Mouse (Mus musculus): Measurements from ENCODE around the gene Lysmd3. TPM values are rescaled to one million over a fixed set of nuclear protein-coding genes. Genes with fewer than 3 reads are reported as not detected.
"Not testable (repeated sequence)": the region's sequence is repeated elsewhere in the genome, so short reads cannot be mapped to it uniquely, and the experiment has no call there.

Gene Lysmd3
- total RNA-seq (2022): 10 to 100 TPM in 3 of 4 experiments, 1 to 10 TPM in 1; 8.2 to 14.3 (median 11.2) TPM

DNA sequence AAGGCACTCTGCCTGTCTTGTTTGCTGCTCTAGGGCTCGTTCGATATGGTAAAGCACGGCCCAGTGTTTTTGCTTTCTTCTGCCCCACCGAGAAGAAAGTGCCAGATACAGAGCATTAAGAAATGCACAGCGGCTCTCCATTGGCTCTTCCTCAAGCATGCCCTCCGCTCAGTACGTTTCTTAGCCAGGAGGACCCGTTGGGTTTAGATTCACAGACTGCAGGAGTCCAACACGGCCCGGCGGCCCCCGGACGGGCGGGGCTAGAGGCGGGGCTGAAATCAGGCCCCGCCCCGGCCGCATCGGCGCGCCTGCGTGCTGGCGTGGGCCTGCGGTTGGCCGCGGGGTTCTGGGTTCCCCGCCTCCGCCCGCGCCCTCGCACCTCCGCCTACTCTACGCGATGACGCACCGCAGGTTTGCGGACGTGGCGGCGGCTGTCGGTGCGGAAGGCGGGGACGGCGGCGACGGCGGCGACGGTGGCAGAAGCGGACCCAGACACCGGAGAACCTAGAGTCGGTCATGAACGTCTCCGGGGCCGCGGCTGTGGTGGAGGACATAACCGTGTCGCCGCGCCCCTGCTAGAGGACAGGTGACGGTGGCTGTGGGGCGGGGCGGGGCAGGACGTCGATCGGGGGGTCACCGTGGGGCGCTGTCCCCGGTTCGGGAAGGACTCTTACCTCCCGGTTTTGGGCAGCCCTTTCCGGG, at the start of gene Lysmd3:
Gene Lysmd3 (plus strand): TSS at position 313 of the 702 bp plus-strand sequence.
- peak; percentile 87 to 90 for DNase-seq (ENCODE audit: low spot score in 2 of 2)

DNA sequence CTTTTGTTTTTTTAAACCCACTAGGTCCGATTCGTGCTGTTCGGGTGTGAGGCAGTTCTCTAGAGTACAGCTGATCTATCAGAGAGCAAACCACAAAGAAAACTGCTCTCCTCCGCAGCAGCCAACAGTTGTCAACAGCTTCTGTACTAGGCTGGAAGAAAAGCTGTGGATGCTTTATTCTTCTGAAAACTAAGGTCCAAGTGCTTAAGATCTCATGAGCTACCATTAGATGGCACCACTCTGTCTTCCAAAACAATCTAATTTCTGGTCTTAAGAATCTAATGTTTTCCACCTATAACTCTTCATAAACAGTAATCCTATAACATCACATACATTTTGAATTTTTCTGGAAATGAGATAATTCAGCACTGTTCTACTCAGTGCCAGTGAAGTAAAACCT, 47.1 kb upstream of the Lysmd3 start:
- DNase-seq (ENCODE audit: low spot score in 2 of 2): no peak

DNA sequence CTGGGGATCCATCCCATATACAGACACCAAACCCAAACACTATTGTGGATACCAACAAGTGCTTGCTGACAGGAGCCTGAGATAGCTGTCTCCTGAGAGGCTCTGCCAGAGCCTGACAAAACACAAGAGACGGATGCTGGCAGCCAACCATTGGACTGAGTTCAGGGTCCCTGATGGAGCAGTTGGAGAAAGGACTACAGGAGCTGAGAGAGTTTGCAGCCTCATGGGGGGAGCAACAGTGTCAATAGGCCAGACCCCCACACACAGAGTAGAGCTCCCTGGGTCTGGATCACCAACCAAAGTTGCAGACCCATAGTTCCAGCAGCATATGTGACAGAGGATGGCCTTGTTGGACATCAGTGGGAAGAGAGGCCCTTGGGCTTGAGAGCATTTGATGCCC, 29.6 kb upstream of the Lysmd3 start:
- not testable (repeated sequence) for DNase-seq (ENCODE audit: low spot score in 2 of 2)

DNA sequence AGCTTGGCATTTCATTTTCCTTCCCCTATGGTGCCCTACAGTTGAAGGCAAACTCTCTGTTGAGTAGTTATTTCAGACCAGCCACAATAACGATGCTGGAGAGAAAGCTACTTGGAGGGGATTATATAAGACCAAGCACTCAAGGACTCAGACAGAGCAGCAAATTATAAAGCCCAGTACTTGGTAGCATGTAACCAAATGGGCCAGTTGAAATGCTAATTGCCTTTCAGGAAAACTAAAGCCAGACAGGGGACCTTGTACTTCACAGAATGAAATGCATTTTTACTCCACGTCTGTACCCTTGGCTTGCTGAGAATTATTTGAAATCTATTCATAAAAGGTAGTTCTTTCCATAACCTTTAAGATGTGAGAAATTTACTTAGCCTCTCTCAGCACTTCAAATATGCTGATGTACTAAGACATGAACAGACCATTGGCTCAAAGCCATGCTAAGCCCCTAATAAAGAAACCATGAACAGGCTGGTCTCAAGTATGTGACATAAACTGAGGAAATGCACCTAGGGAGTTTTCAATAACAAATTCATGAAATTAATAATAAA, 28.8 kb upstream of the Lysmd3 start:
- DNase-seq (ENCODE audit: low spot score in 2 of 2): no peak

DNA sequence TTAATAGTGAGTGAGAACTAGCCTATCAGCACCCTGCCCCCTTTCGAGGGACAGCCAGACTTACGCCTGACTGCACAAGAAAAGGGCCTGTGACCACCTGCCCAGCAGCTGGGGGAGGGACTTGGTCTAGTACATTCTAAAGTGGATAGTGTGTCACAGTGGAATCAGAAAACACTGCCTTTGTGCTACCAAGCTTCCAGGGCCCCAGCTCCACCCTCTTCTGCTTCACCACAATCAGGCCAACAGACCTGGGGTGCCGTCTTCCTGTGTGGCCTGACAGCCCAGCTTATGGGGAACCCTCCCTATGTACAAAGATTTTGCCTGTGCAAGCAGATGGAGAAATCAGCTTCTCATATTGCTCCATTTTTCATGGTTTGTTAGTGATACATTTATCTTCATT, 28.1 kb upstream of the Lysmd3 start:
- no peak for DNase-seq (ENCODE audit: low spot score in 2 of 2)

DNA sequence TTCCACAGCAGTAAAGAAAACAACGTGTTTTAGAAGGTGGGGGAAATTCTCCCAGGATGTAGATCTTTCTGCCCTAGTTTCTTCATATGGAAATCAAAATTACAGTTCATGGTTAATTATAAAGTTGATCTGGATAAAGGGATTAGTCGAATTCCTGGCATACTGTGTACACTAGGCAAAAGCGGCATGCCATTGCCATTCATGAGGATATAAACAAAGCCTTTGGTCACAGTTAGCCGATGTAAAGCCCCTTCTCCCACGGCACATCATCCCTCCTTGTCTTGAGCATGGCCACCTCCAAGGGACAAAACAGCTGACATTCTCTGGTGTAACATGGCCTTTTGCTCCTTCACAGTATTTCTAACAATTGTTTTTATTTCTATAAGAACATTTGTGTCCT, 26.9 kb upstream of the Lysmd3 start:
- no peak for DNase-seq (ENCODE audit: low spot score in 2 of 2)

DNA sequence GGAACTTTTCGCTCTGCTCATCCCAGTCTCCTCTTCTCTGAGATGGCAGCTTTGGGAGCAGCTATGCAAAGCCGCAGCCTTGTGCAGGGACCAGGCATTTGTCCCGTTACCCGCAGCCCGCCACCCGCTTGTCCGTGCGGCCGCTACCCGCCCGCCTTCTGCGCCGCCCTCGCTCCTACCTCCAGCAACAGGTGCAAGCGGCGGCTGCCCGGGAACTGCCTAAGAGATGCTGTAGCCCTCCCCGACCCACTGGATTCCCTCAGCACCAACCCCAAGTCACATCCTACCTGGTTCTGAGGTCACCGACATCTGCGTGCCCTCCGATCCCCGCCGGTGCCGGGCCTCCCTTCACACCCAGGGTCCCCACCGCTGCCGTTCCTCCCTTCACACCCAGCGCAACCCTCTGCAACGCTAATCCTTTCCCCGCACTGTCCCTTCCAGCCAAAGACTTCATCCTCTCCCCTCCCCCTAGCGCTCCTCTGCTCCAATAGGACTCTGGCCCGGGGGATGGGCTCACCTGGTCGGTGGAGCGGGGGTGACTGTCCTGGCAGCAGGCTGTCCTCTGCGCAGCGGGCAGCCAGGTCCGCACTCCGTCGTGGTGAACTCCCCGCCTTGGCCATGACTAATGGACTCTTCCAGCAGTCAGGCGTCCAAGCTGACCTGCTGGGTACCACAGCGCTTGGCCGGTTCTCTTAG, 24.6 kb upstream of the Lysmd3 start, which contains the start of gene Adgrv1:
Gene Adgrv1 (minus strand): TSS at position 435 of the 696 bp plus-strand sequence.
- peak; percentile 2 to 50 for DNase-seq (ENCODE audit: low spot score in 2 of 2)

DNA sequence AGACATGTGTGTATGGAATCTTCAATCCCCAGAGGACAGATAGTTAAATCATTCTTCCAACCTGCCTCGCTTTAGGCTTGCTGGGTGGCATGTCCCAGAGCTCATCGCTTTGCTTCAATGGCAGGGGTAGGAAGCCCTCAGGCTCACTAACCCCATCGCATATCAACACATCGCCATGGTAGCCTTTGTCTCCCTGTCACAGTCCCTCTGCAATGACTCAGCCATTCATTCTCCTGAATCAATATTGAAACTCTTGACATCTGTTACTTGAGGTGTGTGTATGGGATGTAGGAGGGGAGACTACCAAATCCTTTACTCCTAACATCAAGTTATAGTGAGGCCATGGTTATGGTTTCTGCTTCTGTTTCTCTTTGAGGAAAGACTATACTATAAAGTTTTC, 17.8 kb upstream of the Lysmd3 start:
- DNase-seq (ENCODE audit: low spot score in 2 of 2): no peak

DNA sequence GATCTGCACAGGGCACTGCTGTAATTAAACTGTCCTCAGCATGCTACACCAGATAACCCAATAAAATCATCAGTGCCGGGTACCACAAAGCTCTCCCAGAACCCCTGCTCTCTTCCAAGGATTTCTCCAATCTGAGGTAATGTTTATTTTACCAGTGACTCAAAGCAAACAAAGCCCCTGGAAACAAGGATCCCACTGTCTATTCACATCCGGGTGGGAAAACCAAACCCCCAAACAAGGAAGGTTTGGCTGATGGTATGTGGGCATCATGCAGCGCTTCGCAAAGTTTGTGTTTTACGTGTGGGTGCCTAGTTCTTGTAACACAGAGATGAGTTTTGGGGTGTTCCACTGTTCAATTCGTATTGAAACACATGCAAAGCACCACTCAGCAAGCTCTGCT, 16.6 kb upstream of the Lysmd3 start:
- DNase-seq (ENCODE audit: low spot score in 2 of 2): no peak

DNA sequence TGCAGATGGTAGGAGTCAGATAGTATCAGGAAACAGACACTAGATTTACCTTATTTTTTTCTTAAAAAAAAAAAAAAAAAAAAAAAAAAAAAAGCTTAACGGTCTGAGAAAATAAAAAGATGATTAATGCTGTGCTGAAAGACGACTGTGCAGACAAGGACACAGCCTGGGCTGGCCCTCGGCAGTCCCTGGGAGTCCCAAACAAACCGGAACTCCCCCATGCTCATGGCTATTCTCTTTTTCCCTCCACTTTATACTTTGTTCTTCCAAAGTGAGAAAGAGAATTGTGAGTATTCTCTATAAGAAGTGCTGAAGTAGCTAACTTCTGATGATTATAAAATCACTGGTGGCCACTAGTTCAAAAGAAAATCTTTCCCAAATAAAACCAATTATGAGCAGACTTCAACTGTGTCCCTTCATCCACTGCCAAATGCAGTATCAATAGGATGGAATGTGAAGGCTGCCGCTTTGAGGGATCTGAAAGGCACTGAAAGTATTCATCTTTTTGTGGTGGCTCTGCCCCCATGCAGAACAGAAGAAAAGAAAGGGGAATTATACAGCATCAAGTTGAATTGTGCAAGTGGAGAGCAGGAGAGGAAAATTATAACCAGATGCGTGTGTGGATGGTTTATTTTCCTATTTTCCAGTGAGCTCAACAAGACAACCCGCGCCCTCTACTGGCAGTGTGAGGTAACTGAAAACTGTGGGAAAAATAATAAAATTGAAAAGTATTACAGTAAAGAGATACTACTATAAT, 16.0 kb upstream of the Lysmd3 start:
- DNase-seq (ENCODE audit: low spot score in 2 of 2): no peak

DNA sequence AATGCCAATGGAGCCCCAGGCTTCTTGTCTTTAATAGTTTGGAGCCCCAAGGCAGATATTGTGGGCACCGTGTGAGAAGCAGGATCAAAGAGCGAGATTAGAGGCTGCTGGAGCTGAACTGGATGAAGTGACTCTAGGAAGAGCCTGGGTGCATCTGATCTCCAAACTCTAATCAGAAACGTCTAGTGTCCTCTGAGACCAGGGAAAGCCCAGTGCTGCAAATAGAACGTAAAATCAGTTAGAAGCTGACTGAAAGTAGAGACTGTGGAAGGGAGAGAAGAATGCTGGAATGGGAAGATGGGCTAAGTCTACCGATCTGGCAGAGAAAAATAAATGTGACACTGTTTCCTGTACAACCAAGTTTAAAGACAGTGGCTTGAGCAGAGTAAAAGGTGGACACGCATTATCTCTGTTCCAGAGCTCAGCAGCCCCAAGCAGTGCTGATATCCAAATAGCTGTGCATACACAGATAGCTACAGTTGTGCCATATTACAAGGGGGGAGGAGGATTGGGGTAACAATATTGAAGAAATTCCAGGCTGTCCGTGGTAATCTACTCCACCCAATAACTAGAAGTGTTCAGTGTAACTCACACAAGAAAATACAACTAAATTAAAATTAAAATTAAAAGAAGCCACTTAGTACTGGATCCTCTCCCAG, 14.8 kb upstream of the Lysmd3 start:
- no peak for DNase-seq (ENCODE audit: low spot score in 2 of 2)

DNA sequence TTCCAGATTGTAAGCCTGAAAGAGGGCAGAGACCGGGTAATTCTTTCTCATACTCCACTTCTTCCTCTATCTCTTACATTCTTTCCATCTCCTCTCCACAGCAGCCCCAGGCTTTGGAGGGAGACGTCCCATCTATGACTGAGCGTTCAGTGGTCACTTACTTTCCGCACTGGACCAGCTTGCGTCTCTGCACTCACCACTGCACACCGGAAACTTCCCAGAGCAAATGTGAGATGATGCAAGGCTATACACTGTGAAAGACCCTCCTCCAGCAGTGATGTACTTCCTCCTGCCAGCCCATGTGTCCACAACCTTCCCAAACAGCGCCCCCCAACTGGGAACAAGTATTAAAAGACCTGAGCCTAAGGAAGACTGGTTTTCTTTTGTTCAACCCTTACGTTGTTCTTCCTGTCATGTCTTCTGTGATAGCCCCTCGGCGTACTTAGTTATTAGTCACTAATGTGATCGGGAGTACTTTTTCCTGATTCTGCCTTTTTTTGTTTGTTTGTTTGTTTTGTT, 13.4 kb upstream of the Lysmd3 start:
- DNase-seq (ENCODE audit: low spot score in 2 of 2): no peak

DNA sequence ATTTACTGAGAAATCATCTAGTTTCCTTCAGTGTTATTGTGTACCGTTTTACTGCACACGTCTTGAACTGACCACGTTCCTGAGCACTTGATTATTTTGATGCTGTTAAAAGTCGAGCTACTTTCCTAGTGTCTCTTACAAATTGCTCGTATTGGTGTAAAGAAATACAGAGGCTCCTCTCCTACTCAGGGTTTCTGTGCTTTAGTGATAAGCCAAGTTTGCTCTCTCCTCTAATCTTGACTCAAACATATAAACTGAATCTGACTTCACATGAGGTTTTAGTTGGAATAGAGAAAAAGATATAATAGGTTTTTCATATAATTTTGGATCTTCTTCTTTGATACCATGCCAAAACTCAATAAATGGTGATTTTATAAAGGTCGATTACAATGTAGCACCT, 11.1 kb upstream of the Lysmd3 start:
- no peak for DNase-seq (ENCODE audit: low spot score in 2 of 2)

DNA sequence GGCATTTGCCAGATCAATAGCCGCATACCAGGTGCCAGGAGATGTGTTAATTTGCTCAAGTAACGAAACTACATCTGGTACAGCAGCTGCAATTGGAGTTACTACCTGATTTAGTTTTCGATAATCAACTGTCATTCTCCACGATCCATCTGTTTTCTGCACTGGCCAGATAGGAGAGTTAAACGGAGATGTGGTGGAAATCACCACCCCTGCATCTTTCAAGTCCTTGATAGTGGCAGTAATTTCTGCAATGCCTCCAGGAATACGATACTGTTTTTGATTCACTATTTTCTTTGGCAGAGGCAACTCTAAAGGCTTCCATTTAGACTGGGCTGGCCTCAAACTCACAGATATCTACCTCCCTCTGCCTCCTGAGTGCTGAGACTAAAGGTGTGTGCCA, 7.1 kb upstream of the Lysmd3 start:
- DNase-seq (ENCODE audit: low spot score in 2 of 2): not testable (repeated sequence)

DNA sequence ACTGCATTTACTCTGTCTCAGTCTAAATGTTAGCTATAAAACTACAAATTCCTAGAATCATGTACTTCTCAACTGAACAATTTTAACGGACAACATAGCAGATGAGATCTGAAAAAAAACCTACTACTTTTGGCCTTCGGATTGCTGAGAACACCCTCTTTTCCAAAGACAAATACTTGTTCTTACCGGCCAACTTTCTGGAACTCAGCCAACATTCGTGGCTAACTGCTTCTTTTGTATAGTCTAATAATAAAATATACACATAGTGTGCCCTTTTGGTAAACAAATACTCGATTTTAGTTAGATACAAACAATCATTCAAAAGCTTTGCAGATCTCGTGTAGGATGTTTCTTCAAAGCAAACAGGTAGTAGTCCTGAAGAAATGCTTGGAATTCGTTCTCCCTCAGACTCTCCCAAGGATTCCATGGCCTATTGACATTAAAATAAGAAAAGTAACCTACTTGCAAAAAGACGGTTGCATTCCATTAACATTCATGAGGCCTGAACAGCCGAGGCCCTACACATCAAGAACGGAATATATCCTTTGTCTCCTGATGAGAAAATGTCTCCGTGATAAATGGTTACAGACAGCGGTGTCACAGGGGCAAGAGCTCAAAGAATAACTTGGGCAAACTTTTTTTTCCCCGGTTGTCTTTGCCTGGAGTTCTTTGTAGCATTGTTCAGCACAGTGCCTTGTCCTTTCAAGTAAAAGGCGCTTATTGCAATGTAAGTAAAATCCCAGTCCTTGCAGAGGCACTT, 1.2 kb upstream of the Lysmd3 start:
- no peak for DNase-seq (ENCODE audit: low spot score in 2 of 2)

DNA sequence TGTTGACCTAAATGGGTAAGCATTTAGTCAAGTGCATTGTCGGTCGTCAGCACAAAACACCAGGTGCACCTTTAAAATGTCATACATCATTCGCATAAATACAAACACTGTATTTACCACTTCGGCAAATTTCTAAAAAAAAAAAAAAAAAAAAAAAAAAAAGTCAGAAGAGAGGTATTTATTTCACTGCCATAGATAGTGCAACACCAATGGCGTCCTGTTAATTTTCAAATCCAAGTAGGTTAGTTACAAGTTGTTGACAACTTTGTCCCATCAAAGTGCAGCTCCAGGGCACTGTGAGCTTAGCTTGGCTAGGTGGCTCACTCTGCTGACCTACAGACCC, 484 bp upstream of the Lysmd3 start:
- DNase-seq (ENCODE audit: low spot score in 2 of 2): no peak

DNA sequence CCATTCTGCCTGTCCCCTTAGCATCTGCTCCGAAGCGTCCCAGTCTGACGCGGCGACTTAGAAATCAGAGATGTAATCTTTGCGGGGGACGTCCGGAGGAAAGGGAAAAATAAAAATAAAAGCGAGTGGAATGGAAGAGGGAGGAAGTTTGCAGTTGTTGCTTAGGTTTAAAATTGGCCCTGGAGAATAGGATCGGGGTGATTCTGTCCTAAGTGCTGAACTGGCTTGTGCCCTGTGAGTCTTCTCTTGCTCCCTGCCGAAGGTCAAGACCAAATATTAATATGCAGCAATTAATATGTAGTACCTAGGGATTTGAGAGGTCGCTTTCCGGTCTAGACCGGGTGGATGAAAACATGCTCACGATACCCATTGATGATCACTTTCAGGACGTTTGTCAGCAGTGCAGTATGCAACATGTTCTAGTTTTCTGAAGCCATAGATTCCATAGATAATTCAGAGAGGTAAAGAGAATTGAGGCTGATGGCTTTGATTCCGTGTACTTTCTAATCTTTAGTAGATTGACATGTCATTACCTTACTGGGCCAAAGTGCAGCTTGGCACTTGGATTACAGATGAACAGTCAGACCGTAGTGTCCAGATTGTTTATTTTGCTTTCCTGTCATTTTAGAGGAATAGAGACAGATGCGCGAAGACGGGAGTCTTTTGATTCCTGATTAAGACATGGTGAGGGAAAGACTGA, 740 bp downstream of the Lysmd3 start:
- DNase-seq (ENCODE audit: low spot score in 2 of 2): no peak

DNA sequence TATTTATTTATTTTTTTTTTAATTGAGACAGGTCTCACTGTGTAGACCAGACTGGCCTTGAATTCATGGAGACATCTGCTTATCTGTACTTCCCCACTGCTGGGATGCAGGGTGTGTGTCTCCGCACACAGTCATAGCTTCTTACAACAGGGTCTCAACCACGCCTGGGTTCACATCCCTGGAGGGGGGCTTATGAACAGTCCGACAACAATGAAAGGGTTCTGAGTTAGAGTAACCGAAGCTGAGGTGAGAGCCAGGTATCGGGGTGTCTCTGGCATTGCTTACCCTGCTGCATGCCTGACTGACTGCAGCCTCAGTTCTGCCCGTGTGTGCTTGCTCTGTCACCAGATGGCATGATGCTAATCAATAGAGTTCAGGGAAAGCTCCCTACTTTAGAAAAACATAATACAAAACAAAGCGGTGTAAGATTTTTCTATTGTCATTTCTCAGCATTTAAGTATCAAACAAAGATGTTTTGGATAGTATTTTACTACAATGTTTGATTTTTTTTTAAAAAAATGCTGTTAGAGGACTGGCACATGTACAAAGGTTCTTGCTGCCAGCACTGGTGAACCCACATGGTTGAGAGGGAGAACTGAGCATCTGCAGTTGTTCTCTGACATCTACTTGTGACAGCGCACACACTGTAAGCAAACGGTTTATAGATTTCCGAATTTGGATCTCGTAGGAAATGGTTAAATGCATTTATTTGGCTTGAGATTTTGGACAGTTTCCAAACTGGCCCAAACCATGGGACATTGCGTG, 6.3 kb downstream of the Lysmd3 start:
- no peak for DNase-seq (ENCODE audit: low spot score in 2 of 2)

DNA sequence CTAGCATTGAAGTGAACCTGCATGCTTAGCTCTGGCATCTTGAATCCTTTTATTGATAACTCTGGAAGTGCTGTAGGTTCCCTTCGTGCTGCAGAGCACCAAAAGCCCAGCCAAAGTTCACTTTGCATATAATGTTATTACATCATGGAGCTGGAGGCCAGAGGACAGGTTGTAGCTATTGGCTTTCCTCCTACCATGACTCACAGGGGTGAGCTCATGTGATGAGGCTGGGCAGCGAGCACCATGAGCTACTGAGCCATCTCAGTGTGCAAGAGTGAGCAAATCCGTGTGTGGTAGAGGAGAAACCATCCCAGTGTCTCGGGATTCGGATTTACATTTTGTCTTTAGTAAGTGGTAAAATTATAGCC, 6.9 kb downstream of the Lysmd3 start:
- no peak for DNase-seq (ENCODE audit: low spot score in 2 of 2)
